Mouse (Mus musculus) testis, adult 10 weeks (tissue): ENCODE data around the gene Copa. TPM values are rescaled to one million over a fixed set of nuclear protein-coding genes. Genes with fewer than 3 reads are reported as not detected.

Source experiments
- polyA plus RNA-seq: library from polyadenylated mRNA; stranded (reverse); fragments of 350-450 nt; fragmentation: Illumina TruSeq; extraction: RNeasy Lipid Tissue Mini Kit (QIAGEN cat#74804); gene quantifications from one replicate; pipeline ENCODE4 v1.2.3, GENCODE M21; 2014; ENCODE audit warnings: low read depth, low replicate concordance

The Copa gene
- 78.8 TPM for polyA plus RNA-seq

GRCm38 (mm10) chr1:172082101-172082898, at the start of gene Copa, which contains the start of gene Ncstn:
Gene Copa, plus strand, starts transcription at chr1:172082529.
Gene Ncstn, minus strand, starts transcription at chr1:172082795.

GRCm38 (mm10) chr1:172057491-172057921, 24.8 kb upstream of the Copa start, which contains the start of gene Nhlh1:
Gene Nhlh1, minus strand, starts transcription at chr1:172057573.

GRCm38 (mm10) chr1:172126376-172127347, 44.3 kb downstream of the Copa start, which contains the start of gene Pex19:
Gene Pex19, plus strand, starts transcription at chr1:172126755.

GRCm38 (mm10) chr1:172147835-172148278, 65.5 kb downstream of the Copa start, which contains the start of gene Dcaf8:
Gene Dcaf8, plus strand, starts transcription at chr1:172148084.

Other genes with a start within 250 kb of the Copa start
- gene Cd84, start 242.8 kb upstream of the Copa start, polyA plus RNA-seq: 2.4 TPM
- 0.13 TPM for gene Gm10521, start 186.9 kb upstream of the Copa start, polyA plus RNA-seq
- 0.06 TPM for gene Slamf6, start 165.0 kb upstream of the Copa start, polyA plus RNA-seq
- 0.35 TPM for gene Vangl2, start 54.1 kb upstream of the Copa start, polyA plus RNA-seq
- not detected for gene Nhlh1, start 25.0 kb upstream of the Copa start, polyA plus RNA-seq
- 17.9 TPM for gene Ncstn, start 266 bp downstream of the Copa start, polyA plus RNA-seq
- gene Pex19, start 44.2 kb downstream of the Copa start, polyA plus RNA-seq: 19.4 TPM
- gene Dcaf8, start 65.6 kb downstream of the Copa start, polyA plus RNA-seq: 73.1 TPM
- 19.4 TPM for gene Pea15a, start 124.3 kb downstream of the Copa start, polyA plus RNA-seq
- gene Casq1, start 137.3 kb downstream of the Copa start, polyA plus RNA-seq: 4.4 TPM
- 286 TPM for gene Atp1a4, start 175.9 kb downstream of the Copa start, polyA plus RNA-seq
- 0.74 TPM for gene Igsf8, start 179.1 kb downstream of the Copa start, polyA plus RNA-seq
- 9.5 TPM for gene Atp1a2, start 215.5 kb downstream of the Copa start, polyA plus RNA-seq
- gene Kcnj9, start 246.8 kb downstream of the Copa start, polyA plus RNA-seq: 8.4 TPM